Comparison of ENCODE assay signal across 10 mouse cellular contexts in the genomic region with DNA sequence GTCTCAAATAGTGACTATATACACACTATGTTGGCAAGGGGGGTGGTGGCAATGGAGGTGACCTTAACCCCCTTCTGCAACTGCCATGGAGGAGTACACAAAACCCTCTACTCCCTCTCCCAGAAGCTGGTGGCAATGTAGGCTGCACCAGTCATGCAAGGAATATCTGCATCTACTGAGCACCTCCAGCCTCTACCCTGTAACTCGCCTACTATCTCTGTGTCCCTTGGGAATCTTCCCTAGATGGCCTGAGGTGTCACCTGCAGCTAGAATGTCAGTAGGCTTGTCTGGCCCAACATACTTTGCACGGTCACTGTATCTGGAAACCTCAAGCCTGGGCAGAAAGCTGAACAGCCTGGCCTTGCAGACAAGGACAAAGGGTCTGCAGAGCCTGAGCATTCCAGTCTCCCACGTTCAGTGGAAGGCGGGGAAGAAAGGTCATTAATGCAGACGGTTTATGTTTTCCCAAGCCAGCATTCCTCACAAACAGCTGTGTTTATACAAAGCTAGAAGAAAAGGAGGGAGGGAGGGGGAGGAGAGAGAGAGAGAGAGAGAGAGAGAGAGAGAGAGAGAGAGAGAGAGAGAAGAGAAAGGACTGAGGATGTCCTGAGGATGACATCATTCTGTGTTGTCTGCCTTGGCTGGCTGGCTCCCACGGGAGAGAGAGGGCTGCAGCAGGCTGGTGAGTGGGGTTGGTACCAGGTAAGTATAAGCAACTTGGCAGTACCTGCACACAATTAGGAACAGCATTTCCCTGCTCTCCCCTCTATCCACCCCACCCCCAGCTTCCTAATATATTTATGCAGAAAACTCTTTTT.
DNase-seq lines count a peak whose midpoint lies in the region; ATAC-seq lines count a peak whose summit lies in the region.
"Had no signal": no experiment of that assay in that cellular context is flagged by ENCODE, and none has a peak within 500 bp of the region (broad histone marks: within the 10 kb centered on the region; RNA-seq: fewer than 3 reads in every experiment).

No protein-coding gene starts in this region.

- H3K27ac ChIP-seq in heart, embryonic 15.5 days: no peak overlapping the region
- no peak overlapping the region for H3K27ac ChIP-seq in heart, embryonic 12.5 days (ENCODE audit: poor library complexity, severe bottlenecking)
- peak overlapping the region; percentile 74 for H3K27ac ChIP-seq in embryonic facial prominence, embryonic 13.5 days
- peak overlapping the region; percentile 85 for H3K27ac ChIP-seq in limb, embryonic 10.5 days
- 0 out of 2 replicates have a peak overlapping the region, but pooled peaks have one; percentile 3 for H3K27ac ChIP-seq in neural tube, embryonic 12.5 days
- H3K27ac ChIP-seq: gastrocnemius, adult 2 months; liver, embryonic 15.5 days had no signal

- H3K9ac ChIP-seq in heart, embryonic 15.5 days: no peak overlapping the region
- H3K9ac ChIP-seq in heart, embryonic 12.5 days: no peak overlapping the region
- 0 out of 2 replicates have a peak overlapping the region, but pooled peaks have one; percentile 11 for H3K9ac ChIP-seq in embryonic facial prominence, embryonic 13.5 days
- H3K9ac ChIP-seq in neural tube, embryonic 12.5 days: no peak overlapping the region
- H3K9ac ChIP-seq: liver, embryonic 15.5 days had no signal

- no peaks in the 10 kb centered on the region for H3K27me3 ChIP-seq in heart, embryonic 15.5 days
- no peaks in the 10 kb centered on the region for H3K27me3 ChIP-seq in heart, embryonic 12.5 days (replicated peaks)
- no peaks in the 10 kb centered on the region for H3K27me3 ChIP-seq in embryonic facial prominence, embryonic 13.5 days
- H3K27me3 ChIP-seq in limb, embryonic 10.5 days (ENCODE audit: low read depth, poor library complexity, severe bottlenecking): no peaks in the 10 kb centered on the region
- H3K27me3 ChIP-seq in neural tube, embryonic 12.5 days (replicated peaks): no peaks in the 10 kb centered on the region
- H3K27me3 ChIP-seq: liver, embryonic 15.5 days had no signal

- no peak overlapping the region for H3K4me2 ChIP-seq in heart, embryonic 15.5 days
- H3K4me2 ChIP-seq in heart, embryonic 12.5 days: no peak overlapping the region
- no peak overlapping the region for H3K4me2 ChIP-seq in embryonic facial prominence, embryonic 13.5 days
- H3K4me2 ChIP-seq in neural tube, embryonic 12.5 days (replicated peaks): peak overlapping the region; percentile 14; the same call in 1 of the 2 replicates
- H3K4me2 ChIP-seq: liver, embryonic 15.5 days had no signal

- H3K4me3 ChIP-seq in heart, embryonic 15.5 days: no peak overlapping the region
- H3K4me3 ChIP-seq in heart, embryonic 12.5 days: no peak overlapping the region
- no peak overlapping the region for H3K4me3 ChIP-seq in embryonic facial prominence, embryonic 13.5 days
- H3K4me3 ChIP-seq in limb, embryonic 10.5 days: no peak overlapping the region
- no peak overlapping the region for H3K4me3 ChIP-seq in neural tube, embryonic 12.5 days
- H3K4me3 ChIP-seq: gastrocnemius, adult 2 months; liver, embryonic 15.5 days had no signal

- ATAC-seq in heart, embryonic 15.5 days (replicated peaks; ENCODE audit: insufficient number of reproducible peaks, insufficient read depth, low FRiP score, low read depth): 0 out of 2 replicates have a peak, but pooled peaks have one; percentile 18
- ATAC-seq in heart, embryonic 12.5 days (ENCODE audit: insufficient number of reproducible peaks, low FRiP score): no peak; the same call in 1 of the 2 replicates
- no peak for ATAC-seq in embryonic facial prominence, embryonic 13.5 days (ENCODE audit: insufficient number of reproducible peaks, insufficient read depth, low FRiP score, low TSS enrichment, low read depth)
- peak; percentile 76 for ATAC-seq in neural tube, embryonic 12.5 days (ENCODE audit: low FRiP score, low read depth)
- no peak for ATAC-seq in cerebellum, adult (ENCODE audit: insufficient number of reproducible peaks, low FRiP score, low TSS enrichment)

- no peak for DNase-seq in limb, embryonic 10.5 days (ENCODE audit: low spot score)
- no peak for DNase-seq in c-Kit-positive CD71-positive TER-119-positive erythroid progenitor cells, embryonic 14.5 days (ENCODE audit: low spot score)
- DNase-seq in urinary bladder, adult 2 months (ENCODE audit: low spot score): no peak
- DNase-seq: gastrocnemius, adult 2 months had no signal

- H3K36me3 ChIP-seq in heart, embryonic 15.5 days: no peaks in the 10 kb centered on the region
- no peaks in the 10 kb centered on the region for H3K36me3 ChIP-seq in heart, embryonic 12.5 days
- no peaks in the 10 kb centered on the region for H3K36me3 ChIP-seq in embryonic facial prominence, embryonic 13.5 days
- no peaks in the 10 kb centered on the region for H3K36me3 ChIP-seq in limb, embryonic 10.5 days
- no peaks in the 10 kb centered on the region for H3K36me3 ChIP-seq in neural tube, embryonic 12.5 days
- H3K36me3 ChIP-seq: liver, embryonic 15.5 days had no signal

- peaks cover 3% of the 10 kb centered on the region; the same call in 1 of the 2 replicates for H3K4me1 ChIP-seq in heart, embryonic 15.5 days (replicated peaks)
- peaks cover 20% of the 10 kb centered on the region for H3K4me1 ChIP-seq in heart, embryonic 12.5 days (replicated peaks)
- peaks cover 15% of the 10 kb centered on the region for H3K4me1 ChIP-seq in embryonic facial prominence, embryonic 13.5 days
- peaks cover 25% of the 10 kb centered on the region for H3K4me1 ChIP-seq in limb, embryonic 10.5 days
- H3K4me1 ChIP-seq in neural tube, embryonic 12.5 days: peaks cover 14% of the 10 kb centered on the region
- H3K4me1 ChIP-seq: liver, embryonic 15.5 days had no signal

- no peaks in the 10 kb centered on the region for H3K9me3 ChIP-seq in heart, embryonic 15.5 days (replicated peaks)
- H3K9me3 ChIP-seq in heart, embryonic 12.5 days (replicated peaks): no peaks in the 10 kb centered on the region
- no peaks in the 10 kb centered on the region for H3K9me3 ChIP-seq in embryonic facial prominence, embryonic 13.5 days
- H3K9me3 ChIP-seq in limb, embryonic 10.5 days (replicated peaks): no peaks in the 10 kb centered on the region
- H3K9me3 ChIP-seq in neural tube, embryonic 12.5 days: no peaks in the 10 kb centered on the region
- H3K9me3 ChIP-seq: liver, embryonic 15.5 days had no signal

- 15% methylated on average over 6 of the region's 6 CpGs for WGBS in heart, embryonic 15.5 days
- 19% methylated on average over 6 of the region's 6 CpGs for WGBS in heart, embryonic 12.5 days
- WGBS in embryonic facial prominence, embryonic 13.5 days: 18% methylated on average over 6 of the region's 6 CpGs
- WGBS in limb, embryonic 10.5 days: 31% methylated on average over 6 of the region's 6 CpGs
- WGBS in neural tube, embryonic 12.5 days: 26% methylated on average over 6 of the region's 6 CpGs

Comparison
In these comparisons a context has a peak if more than half of its experiments do, and no peak if none do; other contexts are left out.
1. ATAC-seq: peak in heart, embryonic 15.5 days (single experiment) and neural tube, embryonic 12.5 days (single experiment); none in heart, embryonic 12.5 days (single experiment), embryonic facial prominence, embryonic 13.5 days (single experiment) and cerebellum, adult (single experiment).
2. H3K27ac ChIP-seq: peak in embryonic facial prominence, embryonic 13.5 days (single experiment), limb, embryonic 10.5 days (single experiment) and neural tube, embryonic 12.5 days (single experiment); none in heart, embryonic 15.5 days (single experiment) and heart, embryonic 12.5 days (single experiment).